Mouse (Mus musculus) cortical plate, adult 2 months (tissue): Measurements from ENCODE around the gene Mab21l3.

Source experiments
- CTCF ChIP-seq: fragments of 200-500 bp; IDR thresholded peaks from 2 replicates; pipeline ENCODE4 v1.5.1; 2011; ENCODE audit warnings: mild to moderate bottlenecking, control low read depth, low read length; ENCODE audit not compliant: insufficient read depth; ENCODE audit errors: extremely low read depth
- POLR2A ChIP-seq: fragments of 200-500 bp; IDR thresholded peaks from 2 replicates; pipeline ENCODE4 v1.6.1; 2011; ENCODE audit warnings: mild to moderate bottlenecking, low read length, control low read depth; ENCODE audit not compliant: insufficient read depth; ENCODE audit errors: extremely low read depth

- TF ChIP-seq POLR2A: no peak
- no peak for TF ChIP-seq CTCF
These were observed 73.0 kb downstream of the Mab21l3 start for GRCm38 (mm10) chr3:101775732-101776131.
